Mouse (Mus musculus) urinary bladder, postnatal 4 days (tissue): Measurements from ENCODE around the gene Rhox4a2.
"Not testable (repeated sequence)": the region's sequence is repeated elsewhere in the genome, so short reads cannot be mapped to it uniquely, and the experiment has no call there.

Experiments
- DNase-seq, 2 experiments: peaks; one replicate each; pipeline ENCODE4 v3.0.0; 2021 to 2022; ENCODE audit warnings: low spot score in 2 of 2

Gene Rhox4a2

GRCm38 (mm10) chrX:37390548-37390947, at the start of gene Rhox4a2:
Gene Rhox4a2, plus strand, starts transcription at chrX:37390848.
- not testable (repeated sequence) for DNase-seq

DNA sequence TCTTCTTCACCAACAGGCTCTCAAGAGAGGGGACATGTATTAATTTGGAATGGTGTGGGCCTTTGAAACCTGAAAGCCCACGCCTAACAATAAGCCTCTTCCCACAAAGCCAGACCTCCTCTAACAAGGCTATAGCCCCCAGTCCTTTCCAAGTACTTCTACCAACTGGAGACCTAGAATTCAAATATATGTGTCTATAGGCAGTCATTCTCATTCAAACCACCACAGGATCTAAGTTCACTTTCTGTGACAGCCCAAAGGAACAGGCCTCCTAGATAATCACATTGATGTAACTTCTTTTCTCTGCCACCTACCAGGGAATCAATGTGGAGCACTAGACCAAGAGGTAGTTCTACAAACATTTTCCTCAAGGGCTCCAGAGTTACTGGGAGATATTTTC, 10.9 kb upstream of the Rhox4a2 start, which contains the start of gene Rhox3a2:
Gene Rhox3a2 (plus strand): TSS at position 301 of the 400 bp plus-strand sequence.
- DNase-seq: not testable (repeated sequence)

DNA sequence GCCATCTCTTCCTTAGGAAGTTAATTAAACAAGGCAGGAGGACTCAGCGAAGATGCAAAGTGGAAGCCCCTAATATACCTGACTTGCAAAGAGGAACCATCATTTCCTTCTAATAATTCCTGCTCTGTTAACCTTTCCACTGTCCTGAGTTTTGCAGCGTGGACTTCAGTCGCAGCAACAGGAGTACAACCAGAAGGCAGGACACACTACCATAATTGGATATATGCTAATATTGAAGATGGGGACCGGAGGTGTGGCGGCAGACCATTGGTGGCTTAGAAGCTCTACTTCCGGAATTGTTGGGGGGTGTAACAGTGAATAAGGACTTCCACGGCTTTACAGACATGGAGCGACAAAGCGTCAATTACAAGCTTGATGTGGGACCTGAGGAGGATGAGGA, 21.1 kb downstream of the Rhox4a2 start, which contains the start of gene Rhox2b:
Gene Rhox2b (plus strand): TSS at position 301 of the 400 bp plus-strand sequence.
- not testable (repeated sequence) for DNase-seq

- DNase-seq: not testable (repeated sequence)
Measured at GRCm38 (mm10) chrX:37432194-37432593, 41.5 kb downstream of the Rhox4a2 start, which contains the start of gene Rhox4b. Gene Rhox4b, plus strand, starts transcription at chrX:37432494.
